Mouse (Mus musculus) kidney, adult 11 months (tissue): ENCODE data around the gene Spry1.

Experiments used
- DNase-seq: peaks from one replicate; pipeline ENCODE4 v3.0.0; 2022

Gene Spry1

GRCm38 (mm10) chr3:37641796-37642680 is 2.3 kb downstream of the Spry1 start:
- DNase-seq = peak; percentile 40

GRCm38 (mm10) chr3:37642681-37643214 is 3.0 kb downstream of the Spry1 start:
- DNase-seq = peak; percentile 71

- DNase-seq = no peak
Observed at GRCm38 (mm10) chr3:37643411-37643810, 3.7 kb downstream of the Spry1 start.

- DNase-seq = no peak
Observed at GRCm38 (mm10) chr3:37643903-37644302, 4.2 kb downstream of the Spry1 start.

- no peak for DNase-seq
Observed at GRCm38 (mm10) chr3:37645061-37645460, 5.3 kb downstream of the Spry1 start.

GRCm38 (mm10) chr3:37646221-37646620 is 6.5 kb downstream of the Spry1 start:
- no peak for DNase-seq

- DNase-seq = no peak
Observed at GRCm38 (mm10) chr3:37647225-37647624, 7.5 kb downstream of the Spry1 start.

- DNase-seq = no peak
Observed at GRCm38 (mm10) chr3:37648244-37648643, 8.5 kb downstream of the Spry1 start.

- no peak for DNase-seq
Observed at GRCm38 (mm10) chr3:37649281-37649680, 9.5 kb downstream of the Spry1 start.

- DNase-seq = peak; percentile 52
Observed at GRCm38 (mm10) chr3:37652537-37652936, 12.8 kb downstream of the Spry1 start.

- DNase-seq = peak; percentile 36
Observed at GRCm38 (mm10) chr3:37653935-37654729, 14.4 kb downstream of the Spry1 start.

- DNase-seq = no peak
Observed at GRCm38 (mm10) chr3:37654787-37655186, 15.0 kb downstream of the Spry1 start.

- DNase-seq = no peak
Observed at GRCm38 (mm10) chr3:37655933-37656633, 16.3 kb downstream of the Spry1 start.

- DNase-seq = no peak
Observed at GRCm38 (mm10) chr3:37657009-37657408, 17.3 kb downstream of the Spry1 start.

- DNase-seq = no peak
Observed at GRCm38 (mm10) chr3:37658155-37658554, 18.4 kb downstream of the Spry1 start.

GRCm38 (mm10) chr3:37659621-37660020 is 19.9 kb downstream of the Spry1 start:
- DNase-seq = no peak

GRCm38 (mm10) chr3:37666291-37667118 is 26.8 kb downstream of the Spry1 start:
- no peak for DNase-seq

- DNase-seq = no peak
Observed at GRCm38 (mm10) chr3:37667119-37667467, 27.3 kb downstream of the Spry1 start.

- DNase-seq = no peak
Observed at GRCm38 (mm10) chr3:37667736-37668135, 28.0 kb downstream of the Spry1 start.

- DNase-seq = no peak
Observed at GRCm38 (mm10) chr3:37668652-37669051, 28.9 kb downstream of the Spry1 start.

- no peak for DNase-seq
Observed at GRCm38 (mm10) chr3:37669100-37669499, 29.4 kb downstream of the Spry1 start.
